Mouse (Mus musculus) MEL (cell line): ENCODE data around the gene Rab38. TPM values are rescaled to one million over a fixed set of nuclear protein-coding genes. Genes with fewer than 3 reads are reported as not detected.
A peak's percentile ranks its signal among the peaks of the same experiment; 100 is the strongest.

Source experiments
- DNase-seq: peaks from one replicate; pipeline ENCODE4 v3.0.0; 2011; ENCODE audit warnings: low read depth, low spot score
- H3K27ac ChIP-seq: 2 replicates; pipeline ENCODE4 v1.5.1; 2012; ENCODE audit warnings: low read depth, mild to moderate bottlenecking, control low read depth, low read length, moderate library complexity; ENCODE audit not compliant: control insufficient read depth
- H3K27me3 ChIP-seq, 2 experiments: fragments of 150-350 bp in 1 of 2; sonication (generic) in 1 of 2; 2 replicates each; pipeline ENCODE4 v1.6.1; 2012; ENCODE audit warnings: low read length in 2 of 2, mild to moderate bottlenecking in 2 of 2, improper control_type of control experiment in 1 of 2, moderate library complexity in 1 of 2; ENCODE audit not compliant: insufficient read depth in 2 of 2, control insufficient read depth in 1 of 2
- H3K36me3 ChIP-seq, 2 experiments: 2 replicates each; pipeline ENCODE4 v1.6.1; 2012 to 2014; ENCODE audit warnings: low read length in 2 of 2, improper control_type of control experiment in 1 of 2, inconsistent platforms in 1 of 2, mild to moderate bottlenecking in 1 of 2; ENCODE audit not compliant: insufficient read depth in 2 of 2, control insufficient read depth in 1 of 2
- H3K4me1 ChIP-seq, 2 experiments: fragments of 150-350 bp in 1 of 2; sonication (generic) in 1 of 2; 2 replicates each; pipeline ENCODE4 v1.6.1; 2012; ENCODE audit warnings: low read length in 2 of 2, improper control_type of control experiment in 1 of 2, mild to moderate bottlenecking in 1 of 2; ENCODE audit not compliant: insufficient read depth in 2 of 2, control insufficient read depth in 1 of 2
- H3K4me3 ChIP-seq, 2 experiments: fragments of 150-350 bp in 1 of 2; sonication (generic) in 1 of 2; 2 replicates each; pipeline ENCODE4 v1.5.1; 2012; ENCODE audit warnings: low read depth in 2 of 2, low read length in 2 of 2, mild to moderate bottlenecking in 2 of 2, moderate library complexity in 2 of 2, control low read depth in 1 of 2, improper control_type of control experiment in 1 of 2; ENCODE audit not compliant: control insufficient read depth in 1 of 2, insufficient read depth in 1 of 2
- H3K79me2 ChIP-seq: 2 replicates; pipeline ENCODE4 v1.6.1; 2012; ENCODE audit warnings: mild to moderate bottlenecking, low read length, moderate library complexity; ENCODE audit not compliant: control insufficient read depth, poor library complexity, insufficient read depth
- H3K9ac ChIP-seq: 2 replicates; pipeline ENCODE4 v1.6.1; 2012; ENCODE audit warnings: low read depth, mild to moderate bottlenecking, control low read depth, low read length, moderate library complexity; ENCODE audit not compliant: control insufficient read depth, poor library complexity, severe bottlenecking
- H3K9me3 ChIP-seq: fragments of 150-350 bp; sonication (generic); replicated peaks from 2 replicates; pipeline ENCODE4 v1.6.1; 2012; ENCODE audit warnings: mild to moderate bottlenecking, low read length, improper control_type of control experiment, moderate library complexity; ENCODE audit not compliant: insufficient read depth
- BHLHE40 ChIP-seq: IDR thresholded peaks from 2 replicates; pipeline ENCODE4 v1.6.1; 2012; ENCODE audit warnings: low read depth, mild to moderate bottlenecking, inconsistent platforms, low read length, improper control_type of control experiment, borderline replicate concordance
- CHD1 ChIP-seq: IDR thresholded peaks from 2 replicates; pipeline ENCODE4 v1.6.1; 2012; ENCODE audit warnings: low read depth, mild to moderate bottlenecking, inconsistent platforms, low read length, improper control_type of control experiment
- CHD2 ChIP-seq: IDR thresholded peaks from 2 replicates; pipeline ENCODE4 v1.6.1; 2011; ENCODE audit warnings: low read length, improper control_type of control experiment
- CTCF ChIP-seq, 3 experiments: IDR thresholded peaks in 2 of 3; conservative IDR thresholded peaks in 1 of 3; 2 replicates each; pipeline ENCODE4 v1.5.1; 2011 to 2012; ENCODE audit warnings: low read length in 3 of 3, low read depth in 2 of 3, mild to moderate bottlenecking in 2 of 3, improper control_type of control experiment in 1 of 3, inconsistent platforms in 1 of 3, mixed read lengths in 1 of 3, moderate library complexity in 1 of 3; ENCODE audit not compliant: control insufficient read depth in 1 of 3, insufficient read depth in 1 of 3, poor library complexity in 1 of 3, severe bottlenecking in 1 of 3
- ELF1 ChIP-seq: IDR thresholded peaks from 2 replicates; pipeline ENCODE4 v1.6.1; 2014; ENCODE audit warnings: low read depth, mild to moderate bottlenecking, inconsistent platforms, low read length, improper control_type of control experiment, moderate library complexity
- EP300 ChIP-seq, 2 experiments: IDR thresholded peaks; 2 replicates each; pipeline ENCODE4 v1.6.1; 2011; ENCODE audit warnings: improper control_type of control experiment in 2 of 2, low read length in 2 of 2, low read depth in 1 of 2, mild to moderate bottlenecking in 1 of 2
- ETS1 ChIP-seq: IDR thresholded peaks from 2 replicates; pipeline ENCODE4 v1.6.1; 2012; ENCODE audit warnings: low read depth, mild to moderate bottlenecking, inconsistent platforms, low read length, improper control_type of control experiment, moderate library complexity
- GABPA ChIP-seq: IDR thresholded peaks from 2 replicates; pipeline ENCODE4 v1.6.1; 2012; ENCODE audit warnings: low read depth, mild to moderate bottlenecking, inconsistent platforms, low read length, improper control_type of control experiment, moderate library complexity
- GATA1 ChIP-seq: IDR thresholded peaks from 2 replicates; pipeline ENCODE4 v1.6.1; 2011; ENCODE audit warnings: low read depth, low read length, improper control_type of control experiment
- HCFC1 ChIP-seq: IDR thresholded peaks from 2 replicates; pipeline ENCODE4 v1.6.1; 2012; ENCODE audit warnings: low read depth, mild to moderate bottlenecking, inconsistent platforms, low read length, improper control_type of control experiment, moderate library complexity
- JUND ChIP-seq: IDR thresholded peaks from 2 replicates; pipeline ENCODE4 v1.6.1; 2011; ENCODE audit warnings: low read depth, mild to moderate bottlenecking, improper control_type of control experiment, low read length
- KAT2A ChIP-seq: conservative IDR thresholded peaks from 2 replicates; pipeline ENCODE4 v1.6.1; 2012; ENCODE audit warnings: low read depth, low read length, improper control_type of control experiment, inconsistent platforms
- MAFK ChIP-seq: IDR thresholded peaks from 2 replicates; pipeline ENCODE4 v1.6.1; 2011; ENCODE audit warnings: low read depth, mild to moderate bottlenecking, low read length, improper control_type of control experiment, borderline replicate concordance
- MAX ChIP-seq: IDR thresholded peaks from 2 replicates; pipeline ENCODE4 v1.6.1; 2011; ENCODE audit warnings: low read length, improper control_type of control experiment
- MEF2A ChIP-seq: IDR thresholded peaks from 2 replicates; pipeline ENCODE4 v1.6.1; 2014; ENCODE audit warnings: low read depth, mild to moderate bottlenecking, inconsistent platforms, low read length, improper control_type of control experiment; ENCODE audit not compliant: poor library complexity, insufficient replicate concordance, severe bottlenecking; ENCODE audit errors: extremely low read depth
- MXI1 ChIP-seq: IDR thresholded peaks from 2 replicates; pipeline ENCODE4 v1.6.1; 2011; ENCODE audit warnings: mild to moderate bottlenecking, low read depth, low read length, improper control_type of control experiment
- MYB ChIP-seq: IDR thresholded peaks from 2 replicates; pipeline ENCODE4 v1.6.1; 2011; ENCODE audit warnings: mild to moderate bottlenecking, low read depth, low read length, improper control_type of control experiment
- MYC ChIP-seq: IDR thresholded peaks from 2 replicates; pipeline ENCODE4 v1.6.1; 2011; ENCODE audit warnings: low read depth, mild to moderate bottlenecking, low read length, improper control_type of control experiment, moderate library complexity
- NELFE ChIP-seq: IDR thresholded peaks from 2 replicates; pipeline ENCODE4 v1.6.1; 2011; ENCODE audit warnings: low read depth, low read length, improper control_type of control experiment
- NRF1 ChIP-seq: IDR thresholded peaks from 2 replicates; pipeline ENCODE4 v1.6.1; 2014; ENCODE audit warnings: low read depth, mild to moderate bottlenecking, inconsistent platforms, low read length, improper control_type of control experiment, moderate library complexity; ENCODE audit not compliant: poor library complexity, insufficient read depth, severe bottlenecking
- POLR2A ChIP-seq, 2 experiments: IDR thresholded peaks; 2 replicates each; pipeline ENCODE4 v1.6.1; 2011 to 2012; ENCODE audit warnings: low read length in 2 of 2, mild to moderate bottlenecking in 2 of 2, control low read depth in 1 of 2, improper control_type of control experiment in 1 of 2, low read depth in 1 of 2, moderate library complexity in 1 of 2; ENCODE audit not compliant: control insufficient read depth in 1 of 2, insufficient read depth in 1 of 2, poor library complexity in 1 of 2
- POLR2AphosphoS2 ChIP-seq: IDR thresholded peaks from 2 replicates; pipeline ENCODE4 v1.6.1; 2011; ENCODE audit warnings: low read length, improper control_type of control experiment
- RCOR1 ChIP-seq: IDR thresholded peaks from 2 replicates; pipeline ENCODE4 v1.6.1; 2012; ENCODE audit warnings: low read depth, mild to moderate bottlenecking, inconsistent platforms, low read length, improper control_type of control experiment
- SIN3A ChIP-seq: IDR thresholded peaks from 2 replicates; pipeline ENCODE4 v1.6.1; 2012; ENCODE audit warnings: low read length, improper control_type of control experiment, inconsistent platforms
- TAL1 ChIP-seq: IDR thresholded peaks from 2 replicates; pipeline ENCODE4 v1.6.1; 2012; ENCODE audit warnings: mild to moderate bottlenecking, inconsistent platforms, low read length, moderate library complexity, mixed read lengths
- TBP ChIP-seq: IDR thresholded peaks from 2 replicates; pipeline ENCODE4 v1.8.0; 2011; ENCODE audit warnings: low read depth, low read length, improper control_type of control experiment
- TCF12 ChIP-seq: IDR thresholded peaks from 2 replicates; pipeline ENCODE4 v1.6.1; 2014; ENCODE audit warnings: low read depth, mild to moderate bottlenecking, inconsistent platforms, low read length, improper control_type of control experiment, moderate library complexity
- USF1 ChIP-seq: IDR thresholded peaks from 2 replicates; pipeline ENCODE4 v1.6.1; 2014; ENCODE audit warnings: low read depth, mild to moderate bottlenecking, inconsistent platforms, low read length, improper control_type of control experiment, moderate library complexity
- ZC3H11A ChIP-seq: IDR thresholded peaks from 2 replicates; pipeline ENCODE4 v1.6.1; 2012; ENCODE audit warnings: low read depth, mild to moderate bottlenecking, inconsistent platforms, low read length, improper control_type of control experiment
- ZKSCAN1 ChIP-seq: IDR thresholded peaks from 2 replicates; pipeline ENCODE4 v1.6.1; 2012; ENCODE audit warnings: low read depth, mild to moderate bottlenecking, inconsistent platforms, low read length, improper control_type of control experiment, moderate library complexity
- polyA plus RNA-seq, 2 experiments: library from polyadenylated mRNA; stranded (reverse) in 1 of 2; unstranded in 1 of 2; fragments of >175 nt in 1 of 2; fragments of >200 nt in 1 of 2; gene quantifications; 2 replicates each; pipeline versions ENCODE4 v1.2.1 to v1.2.4; 2012; ENCODE audit warnings: low replicate concordance in 2 of 2, low read depth in 1 of 2; ENCODE audit not compliant: insufficient read length in 2 of 2, insufficient read depth in 1 of 2, missing spikeins in 1 of 2
- total RNA-seq: library from RNA; depleted of rRNA; stranded (reverse); fragments of 300-350 nt; gene quantifications from 2 replicates; pipeline ENCODE4 v1.2.3, GENCODE M21; 2012

Rab38 gene
- total and polyA plus RNA-seq, 3 experiments = 11.2 to 19.9 TPM; not detected in 1

DNA sequence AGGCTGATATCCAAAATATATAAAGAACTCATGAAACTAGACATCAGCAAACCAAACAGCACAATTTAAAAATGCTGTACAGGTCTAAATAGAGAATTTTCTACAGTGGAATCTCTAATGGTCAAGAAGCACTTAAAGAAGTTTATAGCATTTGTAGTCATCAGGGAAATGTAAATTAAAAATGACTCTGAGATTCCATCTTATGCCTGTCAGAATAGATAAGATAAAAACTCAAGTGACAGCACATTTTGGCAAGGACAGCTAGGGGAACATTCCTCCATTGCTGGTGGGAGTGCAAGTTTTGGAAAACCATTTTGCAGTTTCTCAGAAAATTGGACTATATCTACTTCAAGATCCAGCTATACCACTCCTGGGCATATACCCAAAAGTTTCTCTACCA lies 8.3 kb upstream of the Rab38 start:
- H3K9me3 ChIP-seq = no peaks in the 10 kb centered on the region
- TF ChIP-seq CHD2 (no peak), ETS1 (no peak), EP300 (IDR thresholded peaks at IDR 0.05; ENCODE audit: low read depth in 1 of 2, low read length in 2 of 2) (peak; percentile 24 to 50; a peak in 2 of 4 replicates), GATA1 (peak; percentile 57), USF1 (no peak), ZC3H11A (no peak), KAT2A (no peak)
- TF ChIP-seq, all 39 proteins: peak for 2
- H3K27me3 ChIP-seq = no peaks in the 10 kb centered on the region

DNA sequence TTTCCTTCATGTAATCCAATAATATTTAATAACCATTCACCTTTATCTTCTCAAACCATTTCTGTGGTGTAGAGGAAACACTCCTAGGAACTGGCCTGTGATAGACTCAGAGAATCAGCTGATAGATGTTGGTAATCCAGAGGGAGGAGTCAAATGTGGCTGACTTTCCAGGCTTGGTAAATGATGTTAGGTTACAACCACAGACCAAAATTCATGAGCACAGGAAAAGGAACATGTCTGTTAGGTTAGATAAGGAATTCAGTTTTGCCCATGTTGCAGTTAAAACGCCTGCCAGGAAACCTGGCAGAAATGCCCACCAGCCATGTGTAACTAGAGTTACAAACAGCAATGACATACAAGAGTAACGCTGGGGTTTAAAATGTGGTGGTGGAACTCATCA lies 6.2 kb upstream of the Rab38 start:
- Histone ChIP-seq H3K27me3 (no peaks in the 10 kb centered on the region), H3K79me2 (no peaks in the 10 kb centered on the region), H3K4me1 (peaks cover 31 to 47% of the 10 kb centered on the region in 2 experiments), H3K27ac (peak overlapping the region; percentile 56), H3K4me3 (peak overlapping the region in 1 of 2 experiments; percentile 14; a peak in 1 of 4 replicates), H3K36me3 (peaks cover 0 to 62% of the 10 kb centered on the region in 2 experiments; a peak in 2 of 4 replicates), H3K9ac (no peak overlapping the region), H3K9me3 (no peaks in the 10 kb centered on the region)
- DNase-seq = peak; percentile 94
- TF ChIP-seq TBP (peak; percentile 47; the same call in 1 of the 2 replicates), NRF1 (no peak), TCF12 (peak; percentile 95), NELFE (peak; percentile 31; the same call in 1 of the 2 replicates), BHLHE40 (peak; percentile 74; the same call in 1 of the 2 replicates), ZC3H11A (no peak), CHD1 (no peak), ETS1 (peak; percentile 99), GATA1 (peak; percentile 95), KAT2A (peak; percentile 46), MEF2A (peak; percentile 41; the same call in 1 of the 2 replicates), MXI1 (peak; percentile 86), CTCF (IDR thresholded peaks at IDR 0.05 in 2 of 3, conservative IDR thresholded peaks at IDR 0.05 in 1 of 3; ENCODE audit: control insufficient read depth in 1 of 3, insufficient read depth in 1 of 3, low read depth in 2 of 3, low read length in 3 of 3, poor library complexity in 1 of 3, severe bottlenecking in 1 of 3) (no peak), POLR2A (IDR thresholded peaks at IDR 0.05; ENCODE audit: control insufficient read depth in 1 of 2, insufficient read depth in 1 of 2, low read depth in 1 of 2, low read length in 2 of 2, poor library complexity in 1 of 2) (no peak), ELF1 (0 out of 2 replicates have a peak, but pooled peaks have one; percentile 38), MYC (peak; percentile 83; the same call in 1 of the 2 replicates), JUND (peak; percentile 59; the same call in 1 of the 2 replicates), HCFC1 (peak; percentile 55), ZKSCAN1 (peak; percentile 16; the same call in 1 of the 2 replicates), SIN3A (peak; percentile 90), MYB (peak; percentile 88), MAFK (peak; percentile 77), RCOR1 (peak; percentile 88), GABPA (no peak), USF1 (peak; percentile 73), MAX (peak; percentile 75; the same call in 1 of the 2 replicates), POLR2AphosphoS2 (no peak), TAL1 (peak; percentile 97)

More for the DNA sequence above, 8.3 kb upstream of the Rab38 start:
- no peak for DNase-seq
- Histone ChIP-seq H3K79me2 (no peaks in the 10 kb centered on the region), H3K4me3 (no peak overlapping the region), H3K27ac (no peak overlapping the region; the same call in 1 of the 2 replicates), H3K9ac (no peak overlapping the region), H3K4me1 (peaks cover 26 to 39% of the 10 kb centered on the region in 2 experiments), H3K36me3 (peaks cover 0 to 48% of the 10 kb centered on the region in 2 experiments; a peak in 2 of 4 replicates)
